Mouse (Mus musculus) heart, postnatal 0 days (tissue): ENCODE results near the gene Tssk2. TPM values are rescaled to one million over a fixed set of nuclear protein-coding genes. Genes with fewer than 3 reads are reported as not detected.

ENCODE experiments used
- ATAC-seq: fragments of 200-750 bp; cut with Nextera tagmentation; 2 replicates; pipeline ENCODE4 v1.8.0; 2017; ENCODE audit warnings: low read depth, moderate number of reproducible peaks, moderate library complexity; ENCODE audit not compliant: insufficient read depth
- DNase-seq: peaks from one replicate; pipeline ENCODE4 v3.0.0-alpha.2; 2016; ENCODE audit warnings: low spot score
- H3K27ac ChIP-seq: fragments of 300-500 bp; sonication (generic); 2 replicates; pipeline ENCODE4 v1.5.1; 2014; ENCODE audit warnings: low read depth, mild to moderate bottlenecking
- H3K27me3 ChIP-seq: fragments of 300-500 bp; sonication (generic); 2 replicates; pipeline ENCODE4 v1.6.1; 2014; ENCODE audit warnings: low read length, mixed read lengths; ENCODE audit not compliant: control insufficient read depth, insufficient read depth
- H3K36me3 ChIP-seq: fragments of 300-500 bp; sonication (generic); replicated peaks from 2 replicates; pipeline ENCODE4 v1.6.1; 2014; ENCODE audit warnings: low read length, mixed read lengths; ENCODE audit not compliant: control insufficient read depth, insufficient read depth
- H3K4me1 ChIP-seq: fragments of 300-500 bp; sonication (generic); 2 replicates; pipeline ENCODE4 v1.6.1; 2014; ENCODE audit warnings: antibody characterized with exemption; ENCODE audit not compliant: control insufficient read depth, insufficient read depth
- H3K4me2 ChIP-seq: fragments of 300-500 bp; sonication (generic); 2 replicates; pipeline ENCODE4 v1.6.1; 2014; ENCODE audit warnings: low read depth, mild to moderate bottlenecking, low read length, moderate library complexity
- H3K4me3 ChIP-seq: fragments of 300-500 bp; sonication (generic); 2 replicates; pipeline ENCODE4 v1.5.1; 2014; ENCODE audit warnings: low read depth, low read length
- H3K9ac ChIP-seq: fragments of 300-500 bp; sonication (generic); replicated peaks from 2 replicates; pipeline ENCODE4 v1.6.1; 2014; ENCODE audit warnings: low read depth, low read length, mixed read lengths
- H3K9me3 ChIP-seq: fragments of 300-500 bp; sonication (generic); replicated peaks from 2 replicates; pipeline ENCODE4 v1.6.1; 2016; ENCODE audit warnings: low read length; ENCODE audit not compliant: control insufficient read depth
- CTCF ChIP-seq: IDR thresholded peaks from 2 replicates; pipeline ENCODE4 v1.5.1; 2016; ENCODE audit warnings: antibody characterized with exemption, control low read depth, low read depth
- EP300 ChIP-seq: IDR thresholded peaks from 2 replicates; pipeline ENCODE4 v1.6.1; 2016; ENCODE audit warnings: antibody characterized with exemption, low read depth
- WGBS: fragments of 180-500 bp; shearing (Covaris S2); extraction: QIAGEN DNeasy Blood & Tissue Kit; methylation state at CpG from one replicate; pipeline ENCODE4 v1.1.7; 2014; 5-methylcytosine and 5-hydroxymethylcytosine counted together
- polyA plus RNA-seq: library from polyadenylated mRNA; unstranded; fragments of >200 nt; fragmentation: Nextera tagmentation; extraction: Ambion mirVana; gene quantifications from 2 replicates; pipeline ENCODE4 v1.2.1, GENCODE M21; 2015
- total RNA-seq: library from RNA; depleted of rRNA; stranded (reverse); fragments of >200 nt; gene quantifications from 2 replicates; pipeline ENCODE4 v1.2.3, GENCODE M21; 2014; ENCODE audit warnings: low replicate concordance

Tssk2 gene
- total and polyA plus RNA-seq, 2 experiments from 2014 or later, result not detected

GRCm38 (mm10) chr16:17929631-17930030 lies 31.2 kb downstream of the Tssk2 start:
- H3K4me3 ChIP-seq, result no peak overlapping the region
- no peaks in the 10 kb centered on the region for H3K4me1 ChIP-seq
- no peak for ATAC-seq
- no peaks in the 10 kb centered on the region for H3K27me3 ChIP-seq
- H3K4me2 ChIP-seq, result no peak overlapping the region
- 72% methylated on average over 2 of the region's 2 CpGs for WGBS
- no peak overlapping the region for H3K27ac ChIP-seq
- TF ChIP-seq EP300, result no peak
- no peak for TF ChIP-seq CTCF
- H3K9me3 ChIP-seq, result no peaks in the 10 kb centered on the region
- no peak for DNase-seq
- H3K9ac ChIP-seq, result no peak overlapping the region
- H3K36me3 ChIP-seq, result 0 out of 2 replicates have a peak, but pooled peaks cover 3% of the 10 kb centered on the region

- WGBS, result 63% methylated on average over 5 of the region's 5 CpGs
These were observed 33.5 kb downstream of the Tssk2 start for GRCm38 (mm10) chr16:17931906-17932460.

GRCm38 (mm10) chr16:17933594-17934444 lies 35.4 kb downstream of the Tssk2 start:
- WGBS, result 48% methylated on average over 9 of the region's 9 CpGs
- Histone ChIP-seq H3K4me1 (no peaks in the 10 kb centered on the region), H3K27me3 (no peaks in the 10 kb centered on the region), H3K9ac (no peak overlapping the region), H3K9me3 (no peaks in the 10 kb centered on the region), H3K36me3 (no peaks in the 10 kb centered on the region), H3K4me2 (no peak overlapping the region), H3K27ac (no peak overlapping the region), H3K4me3 (no peak overlapping the region)
- DNase-seq (no peak), ATAC-seq (no peak)
- TF ChIP-seq CTCF (no peak), EP300 (no peak)

More at GRCm38 (mm10) chr16:17931906-17932460, 33.5 kb downstream of the Tssk2 start:
- TF ChIP-seq CTCF, result no peak
- no peak for TF ChIP-seq EP300
- Histone ChIP-seq H3K4me3 (no peak overlapping the region), H3K4me1 (no peaks in the 10 kb centered on the region), H3K27ac (no peak overlapping the region), H3K9me3 (no peaks in the 10 kb centered on the region), H3K36me3 (no peaks in the 10 kb centered on the region), H3K27me3 (no peaks in the 10 kb centered on the region), H3K4me2 (no peak overlapping the region), H3K9ac (no peak overlapping the region)
- no peak for ATAC-seq
- no peak for DNase-seq

- DNase-seq, result no peak
- 35% methylated on average over 3 of the region's 3 CpGs for WGBS
- no peak for TF ChIP-seq CTCF
- no peaks in the 10 kb centered on the region for H3K27me3 ChIP-seq
- no peak overlapping the region for H3K4me2 ChIP-seq
- H3K9ac ChIP-seq, result no peak overlapping the region
- H3K36me3 ChIP-seq, result no peaks in the 10 kb centered on the region
- no peaks in the 10 kb centered on the region for H3K4me1 ChIP-seq
- H3K4me3 ChIP-seq, result no peak overlapping the region
- H3K9me3 ChIP-seq, result no peaks in the 10 kb centered on the region
- ATAC-seq, result no peak
- no peak overlapping the region for H3K27ac ChIP-seq
These were observed 36.0 kb downstream of the Tssk2 start for GRCm38 (mm10) chr16:17934445-17934910.

GRCm38 (mm10) chr16:17936776-17937175 lies 38.3 kb downstream of the Tssk2 start:
- Histone ChIP-seq H3K27me3 (no peaks in the 10 kb centered on the region), H3K27ac (no peak overlapping the region), H3K4me2 (no peak overlapping the region), H3K9me3 (no peaks in the 10 kb centered on the region), H3K9ac (no peak overlapping the region), H3K4me3 (no peak overlapping the region), H3K36me3 (no peaks in the 10 kb centered on the region), H3K4me1 (no peaks in the 10 kb centered on the region)
- DNase-seq (no peak), ATAC-seq (no peak)
- WGBS, result 51% methylated on average over 10 of the region's 10 CpGs
- TF ChIP-seq EP300, result no peak
- no peak for TF ChIP-seq CTCF
